9 mouse cellular contexts compared by ENCODE assay signal in the genomic region with DNA sequence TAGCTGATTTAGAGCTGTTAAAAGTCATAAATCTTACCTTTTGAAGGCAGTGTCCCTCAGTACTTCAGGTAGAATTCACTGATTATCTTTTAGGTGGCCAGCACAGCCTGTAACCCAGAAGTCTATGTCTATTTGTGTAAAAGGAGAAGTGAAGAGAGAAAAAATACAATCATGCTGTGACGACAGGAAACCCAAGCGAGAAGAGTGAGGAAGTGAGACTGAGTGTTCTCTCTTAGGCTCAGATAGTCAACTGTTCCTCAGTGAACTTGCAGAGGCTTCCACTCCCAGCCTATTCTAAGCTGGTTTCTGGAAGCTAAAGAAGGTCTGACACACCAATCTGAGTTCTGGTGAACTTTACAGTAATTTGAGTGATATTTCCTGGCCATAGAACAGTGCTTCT. TPM values are rescaled to one million over a fixed set of nuclear protein-coding genes. Genes with fewer than 3 reads are reported as not detected.
DNase-seq lines count a peak whose midpoint lies in the region; TF ChIP-seq lines count a peak whose summit lies in the region.
"Had no signal": no experiment of that assay in that cellular context is flagged by ENCODE, and none has a peak within 500 bp of the region (broad histone marks: within the 10 kb centered on the region; RNA-seq: fewer than 3 reads in every experiment).

A gene (minus strand): TSS at position 220 of the 400 bp plus-strand sequence.

- no peaks in the 10 kb centered on the region for H3K4me1 ChIP-seq in kidney, adult 2 months (ENCODE audit: control insufficient read depth, insufficient read depth, low read length)
- peaks cover 0 to 4% of the 10 kb centered on the region in 2 experiments; a peak in 1 of 4 replicates for H3K4me1 ChIP-seq in MEL (ENCODE audit: control insufficient read depth in 1 of 2, insufficient read depth in 2 of 2, low read length in 2 of 2)
- H3K4me1 ChIP-seq: forebrain, embryonic 15.5 days had no signal

- WGBS in kidney, adult 2 months, result 70% methylated on average over 2 of the region's 2 CpGs
- WGBS in large intestine, adult 2 months, result 67% methylated on average over 2 of the region's 2 CpGs

- H3K27me3 ChIP-seq in kidney, adult 2 months (replicated peaks; ENCODE audit: control insufficient read depth, insufficient read depth, low read length), result no peaks in the 10 kb centered on the region
- no peaks in the 10 kb centered on the region for H3K27me3 ChIP-seq in MEL (ENCODE audit: control insufficient read depth in 1 of 2, insufficient read depth in 2 of 2, low read length in 2 of 2)
- H3K27me3 ChIP-seq: forebrain, embryonic 15.5 days had no signal

- H3K27ac ChIP-seq in kidney, adult 2 months (ENCODE audit: insufficient read depth, low read depth, low read length), result no peak within 1 kb of the TSS
- peak within 1 kb of the TSS; percentile 61 for H3K27ac ChIP-seq in MEL (ENCODE audit: control insufficient read depth, low read depth, low read length)
- H3K27ac ChIP-seq: forebrain, embryonic 15.5 days had no signal

- no peak for TF ChIP-seq RAD21 in MEL (IDR thresholded peaks at IDR 0.05; ENCODE audit: low read depth, low read length)

- H3K79me2 ChIP-seq in MEL (ENCODE audit: control insufficient read depth, insufficient read depth, low read length, poor library complexity), result no peaks in the 10 kb centered on the region

- DNase-seq in kidney, adult 2 months, result peak; percentile 12
- no peak for DNase-seq in kidney, adult 18-20 months
- DNase-seq in MEL (ENCODE audit: low read depth, low spot score), result peak; percentile 86
- DNase-seq in large intestine, adult 2 months (ENCODE audit: low read depth, low spot score), result no peak
- DNase-seq in naive thymus-derived CD4-positive, alpha-beta T cell, adult 2 months (ENCODE audit: low read depth), result peak; percentile 84
- DNase-seq in cerebellum, postnatal 14 days, result no peak
- DNase-seq in cerebellum, adult 11 months, result no peak
- DNase-seq in gastrocnemius, postnatal 36 days, result no peak

- no peak for TF ChIP-seq POLR2A in kidney, adult 2 months (IDR thresholded peaks at IDR 0.05; ENCODE audit: low read depth, low read length)
- TF ChIP-seq POLR2A in MEL (IDR thresholded peaks at IDR 0.05; ENCODE audit: control insufficient read depth in 1 of 2, insufficient read depth in 1 of 2, low read depth in 1 of 2, low read length in 2 of 2, poor library complexity in 1 of 2), result no peak

- H3K4me3 ChIP-seq in kidney, adult 2 months (ENCODE audit: insufficient read depth, low read depth, low read length), result no peak within 1 kb of the TSS
- no peak within 1 kb of the TSS for H3K4me3 ChIP-seq in MEL (ENCODE audit: control insufficient read depth in 1 of 2, insufficient read depth in 1 of 2, low read depth in 2 of 2, low read length in 2 of 2)
- H3K4me3 ChIP-seq: forebrain, embryonic 15.5 days had no signal

- H3K9me3 ChIP-seq in MEL (replicated peaks; ENCODE audit: insufficient read depth, low read length), result no peaks in the 10 kb centered on the region
- H3K9me3 ChIP-seq: forebrain, embryonic 15.5 days had no signal

- TF ChIP-seq CTCF in kidney, adult 2 months (conservative IDR thresholded peaks at IDR 0.05; ENCODE audit: insufficient read depth, insufficient read length, low read depth, low read length), result no peak
- TF ChIP-seq CTCF in MEL (IDR thresholded peaks at IDR 0.05 in 2 of 3, conservative IDR thresholded peaks at IDR 0.05 in 1 of 3; ENCODE audit: control insufficient read depth in 1 of 3, insufficient read depth in 1 of 3, low read depth in 2 of 3, low read length in 3 of 3, poor library complexity in 1 of 3, severe bottlenecking in 1 of 3), result no peak

- no peak within 1 kb of the TSS for H3K9ac ChIP-seq in MEL (ENCODE audit: control insufficient read depth, low read depth, low read length, poor library complexity, severe bottlenecking)
- H3K9ac ChIP-seq: forebrain, embryonic 15.5 days had no signal

- intact Hi-C loops in gastrocnemius, postnatal 36 days (cut with DNase I), result no loop called here

- TF ChIP-seq EP300 in MEL (IDR thresholded peaks at IDR 0.05; ENCODE audit: low read depth in 1 of 2, low read length in 2 of 2), result peak; percentile 84 to 91

- no peaks in the 10 kb centered on the region for H3K36me3 ChIP-seq in kidney, adult 2 months (ENCODE audit: control insufficient read depth, insufficient read depth, low read length)
- peaks cover 0 to 34% of the 10 kb centered on the region in 2 experiments; a peak in 2 of 4 replicates for H3K36me3 ChIP-seq in MEL (ENCODE audit: control insufficient read depth in 1 of 2, insufficient read depth in 2 of 2, low read length in 2 of 2)
- H3K36me3 ChIP-seq: forebrain, embryonic 15.5 days had no signal

TF ChIP-seq in MEL, 35 proteins besides CTCF, POLR2A, EP300 and RAD21:
- TF ChIP-seq RCOR1 (IDR thresholded peaks at IDR 0.05; ENCODE audit: low read depth, low read length) (peak; percentile 82), TAL1 (IDR thresholded peaks at IDR 0.05; ENCODE audit: low read length) (no peak), MAX (IDR thresholded peaks at IDR 0.05; ENCODE audit: low read length) (no peak; the same call in 1 of the 2 replicates), CHD1 (IDR thresholded peaks at IDR 0.05; ENCODE audit: low read depth, low read length) (no peak), TBP (IDR thresholded peaks at IDR 0.05; ENCODE audit: low read depth, low read length) (0 out of 2 replicates have a peak, but pooled peaks have one; percentile 25), ZKSCAN1 (IDR thresholded peaks at IDR 0.05; ENCODE audit: low read depth, low read length) (no peak), ZNF384 (IDR thresholded peaks at IDR 0.05; ENCODE audit: low read depth, low read length) (peak; percentile 78), MAFK (IDR thresholded peaks at IDR 0.05; ENCODE audit: borderline replicate concordance, low read depth, low read length) (no peak), POLR2AphosphoS2 (IDR thresholded peaks at IDR 0.05; ENCODE audit: low read length) (no peak), ETS1 (IDR thresholded peaks at IDR 0.05; ENCODE audit: low read depth, low read length) (peak; percentile 38; the same call in 1 of the 2 replicates), MYC (IDR thresholded peaks at IDR 0.05; ENCODE audit: low read depth, low read length) (no peak), SMC3 (IDR thresholded peaks at IDR 0.05; ENCODE audit: low read depth, low read length) (no peak), ZC3H11A (IDR thresholded peaks at IDR 0.05; ENCODE audit: low read depth, low read length) (no peak), NELFE (IDR thresholded peaks at IDR 0.05; ENCODE audit: low read depth, low read length) (no peak), KAT2A (conservative IDR thresholded peaks at IDR 0.05; ENCODE audit: low read depth, low read length) (no peak), E2F4 (IDR thresholded peaks at IDR 0.05; ENCODE audit: borderline replicate concordance, low read depth, low read length) (no peak), TCF12 (IDR thresholded peaks at IDR 0.05; ENCODE audit: low read depth, low read length) (no peak), MXI1 (IDR thresholded peaks at IDR 0.05; ENCODE audit: low read depth, low read length) (no peak), BHLHE40 (IDR thresholded peaks at IDR 0.05; ENCODE audit: borderline replicate concordance, low read depth, low read length) (no peak), GATA1 (IDR thresholded peaks at IDR 0.05; ENCODE audit: low read depth, low read length) (peak; percentile 62), MYB (IDR thresholded peaks at IDR 0.05; ENCODE audit: low read depth, low read length) (no peak), USF2 (IDR thresholded peaks at IDR 0.05; ENCODE audit: borderline replicate concordance in 1 of 2, insufficient read depth in 1 of 2, low read depth in 1 of 2, low read length in 2 of 2) (no peak), ELF1 (IDR thresholded peaks at IDR 0.05; ENCODE audit: low read depth, low read length) (no peak), USF1 (IDR thresholded peaks at IDR 0.05; ENCODE audit: low read depth, low read length) (no peak), SIN3A (IDR thresholded peaks at IDR 0.05; ENCODE audit: low read length) (no peak), NRF1 (IDR thresholded peaks at IDR 0.05; ENCODE audit: insufficient read depth, low read depth, low read length, poor library complexity, severe bottlenecking) (no peak), POLR2AphosphoS5 (IDR thresholded peaks at IDR 0.05; ENCODE audit: borderline replicate concordance, low read depth, low read length) (no peak), MEF2A (IDR thresholded peaks at IDR 0.05; ENCODE audit: extremely low read depth, insufficient replicate concordance, low read depth, low read length, poor library complexity, severe bottlenecking) (no peak)
TF ChIP-seq in MEL: peak in this region for 5.

RNA-seq across cellular contexts. Expression of the gene that starts here (rescaled TPM):
- polyA plus RNA-seq in kidney, adult 2 months (2012; rRNA removed), result 2.9 and 11.5 TPM in 2 replicates
- 0.58 and 0.69 TPM in 2 replicates for total RNA-seq in MEL (2012; rRNA removed)
- 1 to 10 TPM in 1 of 2 experiments, not detected in 1; 1.4 TPM for polyA plus RNA-seq in MEL (2012; ENCODE audit: insufficient read depth in 1 of 2, insufficient read length in 2 of 2, low read depth in 1 of 2, low replicate concordance in 2 of 2, missing spikeins in 1 of 2)
- polyA plus RNA-seq in large intestine, adult 2 months (2012; rRNA removed), result 15.1 and 15.8 TPM in 2 replicates
- 1 to 10 TPM; 1.5 to 1.6 TPM for total RNA-seq in gastrocnemius, postnatal 36 days (2021)

Comparison
In these comparisons a context has a peak if more than half of its experiments do, and no peak if none do; other contexts are left out.
1. DNase-seq: peak in kidney, adult 2 months (single experiment), MEL (single experiment) and naive thymus-derived CD4-positive, alpha-beta T cell, adult 2 months (single experiment); none in kidney, adult 18-20 months (single experiment), large intestine, adult 2 months (single experiment), cerebellum, postnatal 14 days (0 of 2), cerebellum, adult 11 months (single experiment) and gastrocnemius, postnatal 36 days (0 of 2).